ENCODE assay signal across 8 mouse cellular contexts in the genomic region with DNA sequence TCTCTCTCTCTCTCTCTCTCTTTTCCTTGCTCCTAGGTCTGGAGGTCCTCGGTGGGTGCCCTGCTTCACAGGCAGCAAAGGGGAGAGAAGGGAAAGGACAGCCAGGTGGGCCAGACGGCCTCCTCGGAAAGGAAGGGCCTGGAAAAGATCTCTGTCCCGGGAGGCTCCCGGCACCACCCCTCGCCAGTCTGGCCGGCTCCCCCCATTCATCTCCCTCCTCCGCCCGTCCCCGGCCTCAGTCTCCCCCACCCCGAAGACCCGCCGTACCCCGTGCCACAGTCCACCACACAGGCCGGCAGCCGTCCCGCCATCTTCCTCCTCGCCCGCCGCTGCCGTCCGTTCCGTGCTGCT. TPM values are rescaled to one million over a fixed set of nuclear protein-coding genes. Genes with fewer than 3 reads are reported as not detected.
DNase-seq lines count a peak whose midpoint lies in the region; ATAC-seq and TF ChIP-seq lines count a peak whose summit lies in the region.

No protein-coding gene starts in this region.

- peak overlapping the region; percentile 76 for H3K4me3 ChIP-seq in heart, embryonic 10.5 days
- peak overlapping the region; percentile 61 to 99 (median 79) for H3K4me3 ChIP-seq in CH12.LX (replicated peaks in 1 of 3; ENCODE audit: low read depth in 2 of 3, low read length in 2 of 3, poor library complexity in 1 of 3)
- peak overlapping the region; percentile 71 for H3K4me3 ChIP-seq in forebrain, embryonic 11.5 days (ENCODE audit: low read depth, low read length)
- H3K4me3 ChIP-seq in liver, embryonic 13.5 days (replicated peaks): peak overlapping the region; percentile 91

- under 1% methylated on average over 22 of the region's 23 CpGs for WGBS in heart, embryonic 10.5 days
- 0% methylated on average over 21 of the region's 23 CpGs for WGBS in forebrain, embryonic 11.5 days
- WGBS in liver, embryonic 13.5 days (ENCODE audit: insufficient replicate concordance): 1% methylated on average over 13 of the region's 23 CpGs

- H3K27me3 ChIP-seq in heart, embryonic 10.5 days (ENCODE audit: insufficient read depth, poor library complexity, severe bottlenecking): no peaks in the 10 kb centered on the region
- H3K27me3 ChIP-seq in CH12.LX (replicated peaks): no peaks in the 10 kb centered on the region
- H3K27me3 ChIP-seq in forebrain, embryonic 11.5 days (ENCODE audit: control insufficient read depth, insufficient read depth, low read length): no peaks in the 10 kb centered on the region
- H3K27me3 ChIP-seq in liver, embryonic 13.5 days: no peaks in the 10 kb centered on the region

- peak overlapping the region; percentile 97 for H3K27ac ChIP-seq in heart, embryonic 10.5 days
- peak overlapping the region; percentile 95 for H3K27ac ChIP-seq in CH12.LX (ENCODE audit: insufficient read depth, low read depth)
- H3K27ac ChIP-seq in forebrain, embryonic 11.5 days (ENCODE audit: low read depth, low read length): peak overlapping the region; percentile 94
- peak overlapping the region; percentile 95 for H3K27ac ChIP-seq in liver, embryonic 13.5 days

- in situ Hi-C loops in CH12.LX (cut with MboI; ENCODE audit: low pct_ligation_motif_present, low pct_unique_long_range_greater_than_20kb, low sequenced_read_pairs): loop anchor here (5.0 to 10.0 kb wide), 2 partner anchors 37 to 130 kb away; partner anchors contain the start of gene Slc35f5

- DNase-seq in heart, embryonic 10.5 days (ENCODE audit: low spot score): no peak
- no peak for DNase-seq in heart, postnatal 36 days
- no peak for DNase-seq in CH12.LX (ENCODE audit: extremely low read depth)
- DNase-seq in forebrain, embryonic 11.5 days (ENCODE audit: low spot score): no peak
- no peak for DNase-seq in liver, embryonic 13.5 days
- DNase-seq in adrenal gland, postnatal 10 days: no peak
- no peak for DNase-seq in left cerebral cortex, adult 9 months (ENCODE audit: low spot score in 2 of 2)
- no peak for DNase-seq in layer of hippocampus, adult 8-10 months (ENCODE audit: low spot score in 2 of 2)

- no peak for TF ChIP-seq EP300 in CH12.LX (IDR thresholded peaks at IDR 0.05; ENCODE audit: low read length)

- H3K9ac ChIP-seq in CH12.LX (ENCODE audit: insufficient read depth, low read depth): peak overlapping the region; percentile 97
- peak overlapping the region; percentile 89 for H3K9ac ChIP-seq in forebrain, embryonic 11.5 days (ENCODE audit: low read length)
- peak overlapping the region; percentile 94 for H3K9ac ChIP-seq in liver, embryonic 13.5 days

- TF ChIP-seq RAD21 in CH12.LX (IDR thresholded peaks at IDR 0.05; ENCODE audit: low read depth, low read length): no peak

- peak; percentile 31; the same call in 1 of the 2 replicates for TF ChIP-seq POLR2A in CH12.LX (IDR thresholded peaks at IDR 0.05; ENCODE audit: low read depth, low read length)

- peaks cover 26% of the 10 kb centered on the region for H3K4me1 ChIP-seq in heart, embryonic 10.5 days
- peaks cover 11 to 46% of the 10 kb centered on the region in 2 experiments for H3K4me1 ChIP-seq in CH12.LX (ENCODE audit: control insufficient read depth in 1 of 2, insufficient read depth in 2 of 2)
- no peaks in the 10 kb centered on the region; the same call in 1 of the 2 replicates for H3K4me1 ChIP-seq in forebrain, embryonic 11.5 days (replicated peaks; ENCODE audit: control insufficient read depth, insufficient read depth, low read length)
- peaks cover 49% of the 10 kb centered on the region for H3K4me1 ChIP-seq in liver, embryonic 13.5 days (replicated peaks)

- H3K36me3 ChIP-seq in heart, embryonic 10.5 days: no peaks in the 10 kb centered on the region
- H3K36me3 ChIP-seq in CH12.LX (replicated peaks in 1 of 2; ENCODE audit: control insufficient read depth in 1 of 2, insufficient read depth in 1 of 2, low read length in 1 of 2): peaks cover 0 to under 1% of the 10 kb centered on the region in 2 experiments
- no peaks in the 10 kb centered on the region for H3K36me3 ChIP-seq in forebrain, embryonic 11.5 days (ENCODE audit: control insufficient read depth, insufficient read depth, low read length)
- H3K36me3 ChIP-seq in liver, embryonic 13.5 days: no peaks in the 10 kb centered on the region

- dilution Hi-C loops in CH12.LX (cut with MboI; ENCODE audit: extremely low pct_ligation_motif_present, extremely low pct_unique_long_range_greater_than_20kb, low sequenced_read_pairs): no loop called here

- H3K9me3 ChIP-seq in heart, embryonic 10.5 days: no peaks in the 10 kb centered on the region
- H3K9me3 ChIP-seq in CH12.LX (replicated peaks; ENCODE audit: low read length): no peaks in the 10 kb centered on the region
- H3K9me3 ChIP-seq in forebrain, embryonic 11.5 days (ENCODE audit: control insufficient read depth, low read length): no peaks in the 10 kb centered on the region
- no peaks in the 10 kb centered on the region for H3K9me3 ChIP-seq in liver, embryonic 13.5 days (replicated peaks)

- H3K4me2 ChIP-seq in CH12.LX (ENCODE audit: insufficient read depth, low read depth, poor library complexity, severe bottlenecking): no peak overlapping the region
- peak overlapping the region; percentile 56; the same call in 1 of the 2 replicates for H3K4me2 ChIP-seq in forebrain, embryonic 11.5 days (ENCODE audit: low read depth, low read length, severe bottlenecking)
- peak overlapping the region; percentile 64 for H3K4me2 ChIP-seq in liver, embryonic 13.5 days

- intact Hi-C loops in heart, postnatal 36 days (cut with DNase I): loop anchor here (2.0 to 5.0 kb wide), 2 partner anchors 40 to 82 kb away; no protein-coding TSS in a partner anchor

- peaks cover 48% of the 10 kb centered on the region for H3K79me2 ChIP-seq in CH12.LX (replicated peaks; ENCODE audit: control insufficient read depth, extremely low read depth, insufficient read depth, poor library complexity, severe bottlenecking)

- no peak for ATAC-seq in forebrain, embryonic 11.5 days (replicated peaks; ENCODE audit: low FRiP score)
- no peak for ATAC-seq in liver, embryonic 13.5 days (ENCODE audit: low read depth)

- no peak for TF ChIP-seq CTCF in CH12.LX (conservative IDR thresholded peaks at IDR 0.05 in 1 of 2, IDR thresholded peaks at IDR 0.05 in 1 of 2; ENCODE audit: low read depth in 2 of 2, low read length in 2 of 2)

TF ChIP-seq in CH12.LX, 34 proteins besides CTCF, POLR2A, EP300 and RAD21:
- TF ChIP-seq JUN (IDR thresholded peaks at IDR 0.05; ENCODE audit: insufficient read depth, low read depth, low read length) (no peak), USF1 (IDR thresholded peaks at IDR 0.05; ENCODE audit: low read depth, low read length) (no peak), ETS1 (conservative IDR thresholded peaks at IDR 0.05; ENCODE audit: low read depth, low read length) (no peak), ZMIZ1 (IDR thresholded peaks at IDR 0.05; ENCODE audit: low read depth, low read length) (no peak), POLR2AphosphoS2 (IDR thresholded peaks at IDR 0.05; ENCODE audit: low read depth, low read length) (no peak), E2F4 (IDR thresholded peaks at IDR 0.05; ENCODE audit: insufficient replicate concordance, low read depth, low read length) (no peak), MAX (IDR thresholded peaks at IDR 0.05; ENCODE audit: low read length) (no peak), MAZ (IDR thresholded peaks at IDR 0.05; ENCODE audit: low read depth, low read length) (no peak), ZC3H11A (IDR thresholded peaks at IDR 0.05; ENCODE audit: low read depth, low read length) (no peak)

RNA-seq across cellular contexts. Expression of gene Actr3, which starts 0.5 kb away (rescaled TPM):
- 283 and 309 TPM in 2 replicates for polyA plus RNA-seq in heart, embryonic 10.5 days (2016; fragmentation: Nextera tagmentation; extraction: Ambion mirVana)
- total RNA-seq in heart, postnatal 36 days (2021): 100 to 1,000 TPM; 107 to 120 TPM
- total RNA-seq in CH12.LX (2012; rRNA removed) (176 and 184 TPM in 2 replicates), CH12.LX (2014; rRNA removed) (513 and 576 TPM in 2 replicates)
- 374 and 427 TPM in 2 replicates for polyA plus RNA-seq in CH12.LX (2012; ENCODE audit: insufficient read length, low read depth)
- 242 and 255 TPM in 2 replicates for polyA plus RNA-seq in forebrain, embryonic 11.5 days (2014; fragmentation: Nextera tagmentation; extraction: Ambion mirVana)
- polyA plus RNA-seq in liver, embryonic 13.5 days (2015; fragmentation: Nextera tagmentation; extraction: Ambion mirVana): 142 and 164 TPM in 2 replicates
- 100 to 1,000 TPM; 184 to 187 TPM for total RNA-seq in adrenal gland, postnatal 10 days (2021)
- total RNA-seq in layer of hippocampus, adult 8-10 months (2022): 100 to 1,000 TPM; 326 to 354 (median 335) TPM
